28 mouse cellular contexts compared by ENCODE assay signal in the genomic region with DNA sequence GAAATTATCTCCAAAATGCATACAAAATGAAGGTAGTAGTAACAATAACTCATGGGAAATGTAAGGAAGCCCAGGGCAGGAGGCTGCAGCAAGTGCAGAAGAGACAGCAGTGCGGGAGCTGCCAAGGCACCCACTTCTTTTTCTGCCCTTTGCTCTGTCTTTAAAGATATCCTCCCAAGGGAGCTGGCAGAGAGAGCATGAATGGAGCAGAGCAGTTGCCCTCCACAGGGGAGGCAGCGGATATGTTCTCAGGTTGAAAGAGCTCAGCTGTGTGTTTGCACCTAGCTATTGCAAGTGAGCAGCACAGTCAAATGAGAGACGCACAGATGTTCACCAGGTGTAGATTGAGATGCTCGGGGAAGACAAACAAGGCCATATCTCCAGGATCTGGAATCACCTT.
DNase-seq lines count a peak whose midpoint lies in the region; ATAC-seq and TF ChIP-seq lines count a peak whose summit lies in the region.
"Had no signal": no experiment of that assay in that cellular context is flagged by ENCODE, and none has a peak within 500 bp of the region (broad histone marks: within the 10 kb centered on the region; RNA-seq: fewer than 3 reads in every experiment).

No protein-coding gene starts in this region.

- WGBS in kidney, adult 2 months, result 71% methylated on average over 4 of the region's 4 CpGs
- WGBS in midbrain, embryonic 11.5 days, result 80% methylated on average over 4 of the region's 4 CpGs
- 91% methylated on average over 4 of the region's 4 CpGs for WGBS in midbrain, embryonic 15.5 days

- peaks cover 22% of the 10 kb centered on the region for H3K4me1 ChIP-seq in kidney, adult 2 months (ENCODE audit: control insufficient read depth, insufficient read depth, low read length)
- H3K4me1 ChIP-seq in midbrain, embryonic 11.5 days (ENCODE audit: control insufficient read depth, insufficient read depth, low read length), result peaks cover 10% of the 10 kb centered on the region
- H3K4me1 ChIP-seq in midbrain, embryonic 15.5 days, result peaks cover 32% of the 10 kb centered on the region

- peak; percentile 40 for DNase-seq in heart, adult 11 months
- no peak for DNase-seq in heart, postnatal 36 days
- DNase-seq in kidney, adult 2 months, result peak; percentile 60
- no peak for DNase-seq in kidney, postnatal 10 days
- DNase-seq in midbrain, embryonic 11.5 days (ENCODE audit: low spot score, missing footprints), result peak; percentile 37
- peak; percentile 33 to 45 for DNase-seq in kidney, postnatal 36 days
- DNase-seq in gastrocnemius, adult 8-10 months (ENCODE audit: low spot score in 2 of 2), result no peak
- DNase-seq: adrenal gland, adult 8-10 months; adrenal gland, postnatal 25 days; cerebellum, adult 11-12 months; cerebellum, adult 8-10 months; cerebellum, postnatal 10 days; cerebellum, postnatal 36 days; embryo, embryonic 11 days; gastrocnemius, postnatal 14 days; heart, adult 18-20 months; heart, postnatal 10 days; heart, postnatal 4 days had no signal

- H3K4me2 ChIP-seq in midbrain, embryonic 11.5 days, result no peak overlapping the region
- H3K4me2 ChIP-seq in midbrain, embryonic 15.5 days, result no peak overlapping the region
- H3K4me2 ChIP-seq: embryonic facial prominence, embryonic 13.5 days; forebrain, embryonic 13.5 days; heart, embryonic 12.5 days; heart, embryonic 15.5 days; hindbrain, embryonic 14.5 days had no signal

- no peaks in the 10 kb centered on the region for H3K9me3 ChIP-seq in midbrain, embryonic 11.5 days (ENCODE audit: control insufficient read depth, low read length)
- H3K9me3 ChIP-seq in midbrain, embryonic 15.5 days, result no peaks in the 10 kb centered on the region
- H3K9me3 ChIP-seq: embryonic facial prominence, embryonic 10.5 days; embryonic facial prominence, embryonic 13.5 days; forebrain, embryonic 13.5 days; heart, embryonic 12.5 days; heart, embryonic 15.5 days had no signal

- H3K9ac ChIP-seq in midbrain, embryonic 11.5 days (ENCODE audit: low read length), result no peak overlapping the region
- no peak overlapping the region for H3K9ac ChIP-seq in midbrain, embryonic 15.5 days
- H3K9ac ChIP-seq: embryonic facial prominence, embryonic 13.5 days; forebrain, embryonic 13.5 days; heart, embryonic 12.5 days; heart, embryonic 15.5 days; hindbrain, embryonic 14.5 days had no signal

- H3K27me3 ChIP-seq in kidney, adult 2 months (replicated peaks; ENCODE audit: control insufficient read depth, insufficient read depth, low read length), result no peaks in the 10 kb centered on the region
- no peaks in the 10 kb centered on the region for H3K27me3 ChIP-seq in midbrain, embryonic 11.5 days (ENCODE audit: control insufficient read depth, insufficient read depth, low read length)
- no peaks in the 10 kb centered on the region for H3K27me3 ChIP-seq in midbrain, embryonic 15.5 days (replicated peaks)
- H3K27me3 ChIP-seq: heart, embryonic 12.5 days; heart, embryonic 15.5 days had no signal

- intact Hi-C loops in heart, postnatal 36 days (cut with DNase I), result no loop called here

- TF ChIP-seq POLR2A in kidney, adult 2 months (IDR thresholded peaks at IDR 0.05; ENCODE audit: low read depth, low read length), result no peak

- H3K27ac ChIP-seq in kidney, adult 2 months (ENCODE audit: insufficient read depth, low read depth, low read length), result no peak overlapping the region
- no peak overlapping the region for H3K27ac ChIP-seq in midbrain, embryonic 11.5 days (ENCODE audit: low read depth, low read length)
- H3K27ac ChIP-seq in midbrain, embryonic 15.5 days, result no peak overlapping the region
- H3K27ac ChIP-seq: embryonic facial prominence, embryonic 10.5 days; embryonic facial prominence, embryonic 13.5 days; forebrain, embryonic 13.5 days; heart, embryonic 15.5 days; hindbrain, embryonic 14.5 days had no signal

- H3K4me3 ChIP-seq in kidney, adult 2 months (ENCODE audit: insufficient read depth, low read depth, low read length), result no peak overlapping the region
- H3K4me3 ChIP-seq in midbrain, embryonic 11.5 days (ENCODE audit: low read depth, low read length), result no peak overlapping the region
- H3K4me3 ChIP-seq in midbrain, embryonic 15.5 days, result no peak overlapping the region
- H3K4me3 ChIP-seq: embryonic facial prominence, embryonic 10.5 days; embryonic facial prominence, embryonic 13.5 days; erythroblast, embryonic 14.5 days; forebrain, embryonic 13.5 days; heart, embryonic 12.5 days; heart, embryonic 15.5 days had no signal

- no peak for TF ChIP-seq CTCF in kidney, adult 2 months (conservative IDR thresholded peaks at IDR 0.05; ENCODE audit: insufficient read depth, insufficient read length, low read depth, low read length)

- H3K36me3 ChIP-seq in kidney, adult 2 months (ENCODE audit: control insufficient read depth, insufficient read depth, low read length), result no peaks in the 10 kb centered on the region
- H3K36me3 ChIP-seq in midbrain, embryonic 11.5 days (ENCODE audit: control insufficient read depth, insufficient read depth, low read length), result no peaks in the 10 kb centered on the region
- no peaks in the 10 kb centered on the region for H3K36me3 ChIP-seq in midbrain, embryonic 15.5 days (replicated peaks)
- H3K36me3 ChIP-seq: embryonic facial prominence, embryonic 10.5 days; embryonic facial prominence, embryonic 13.5 days; heart, embryonic 12.5 days; heart, embryonic 15.5 days had no signal

- no peak for ATAC-seq in midbrain, embryonic 11.5 days (ENCODE audit: low FRiP score)
- no peak for ATAC-seq in midbrain, embryonic 15.5 days (replicated peaks)
- ATAC-seq: activated CD4-positive, CD25-positive, alpha-beta regulatory T cell, adult 4 months; forebrain, embryonic 13.5 days; forebrain, embryonic 16.5 days had no signal

Comparison
In these comparisons a context has a peak if more than half of its experiments do, and no peak if none do; other contexts are left out.
1. DNase-seq: peak in heart, adult 11 months (single experiment), kidney, adult 2 months (single experiment), midbrain, embryonic 11.5 days (single experiment) and kidney, postnatal 36 days (2 of 2); none in heart, postnatal 36 days (0 of 2), kidney, postnatal 10 days (single experiment) and gastrocnemius, adult 8-10 months (0 of 2).